Mouse (Mus musculus) spleen, adult 12 weeks (tissue): ENCODE measurements around the gene Ift81.

Experiments used
- DNase-seq: peaks from one replicate; pipeline ENCODE4 v3.0.0; 2022; ENCODE audit warnings: low spot score

Ift81 gene

DNA sequence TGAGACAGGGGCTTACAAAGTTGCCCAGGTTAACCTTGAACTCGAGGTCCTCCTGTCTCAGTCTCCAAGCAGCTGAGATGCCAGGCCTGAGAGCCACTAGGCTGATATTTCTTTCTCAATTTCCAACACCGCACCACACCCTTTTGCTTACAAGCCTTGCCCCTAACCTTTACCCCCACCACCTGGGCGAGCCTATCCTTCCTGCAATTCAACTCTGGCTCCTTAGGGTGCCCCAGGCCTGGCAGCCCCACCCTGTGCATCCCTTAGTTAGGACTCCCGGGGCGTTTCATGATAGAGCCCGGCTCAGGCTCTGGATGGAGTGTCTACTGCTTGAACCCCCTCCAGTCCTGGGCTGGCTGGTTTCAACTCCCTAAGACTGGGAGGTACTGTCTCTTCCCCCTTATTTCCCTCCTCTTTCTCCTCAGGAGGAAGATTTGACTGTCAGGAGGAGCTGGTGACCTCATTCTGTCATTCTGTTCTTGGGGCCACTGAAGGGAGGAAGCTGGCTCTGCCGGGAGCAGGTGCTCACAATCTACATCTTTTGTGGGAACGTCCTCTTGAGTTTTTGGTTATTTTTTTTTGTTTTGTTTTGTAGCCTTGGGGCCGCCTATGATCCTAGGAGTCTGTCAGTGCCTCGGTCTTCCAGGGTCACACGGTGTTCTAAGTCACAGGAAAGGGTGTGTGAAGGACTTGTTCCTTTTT is 98.1 kb downstream of the Ift81 start:
- DNase-seq, result no peak

DNA sequence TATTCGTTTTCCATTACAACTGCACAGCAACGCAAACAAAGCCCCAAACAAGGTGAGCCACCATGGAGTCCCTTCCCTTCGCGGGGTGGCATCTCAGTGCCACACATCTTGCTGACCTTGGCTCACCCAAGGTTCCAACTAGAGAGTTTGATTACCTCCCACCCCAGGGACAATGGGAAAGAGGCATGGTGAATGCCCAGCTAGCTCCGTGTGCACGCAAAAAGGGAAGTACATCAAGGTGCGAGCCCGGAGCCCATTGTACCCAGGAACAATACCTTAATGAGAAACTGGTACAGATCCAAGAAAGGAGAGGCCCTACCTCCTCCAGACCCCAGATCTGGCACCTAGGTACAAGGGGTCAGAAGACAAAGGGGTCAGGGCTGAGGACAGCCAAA is 100.2 kb downstream of the Ift81 start:
- no peak for DNase-seq

DNA sequence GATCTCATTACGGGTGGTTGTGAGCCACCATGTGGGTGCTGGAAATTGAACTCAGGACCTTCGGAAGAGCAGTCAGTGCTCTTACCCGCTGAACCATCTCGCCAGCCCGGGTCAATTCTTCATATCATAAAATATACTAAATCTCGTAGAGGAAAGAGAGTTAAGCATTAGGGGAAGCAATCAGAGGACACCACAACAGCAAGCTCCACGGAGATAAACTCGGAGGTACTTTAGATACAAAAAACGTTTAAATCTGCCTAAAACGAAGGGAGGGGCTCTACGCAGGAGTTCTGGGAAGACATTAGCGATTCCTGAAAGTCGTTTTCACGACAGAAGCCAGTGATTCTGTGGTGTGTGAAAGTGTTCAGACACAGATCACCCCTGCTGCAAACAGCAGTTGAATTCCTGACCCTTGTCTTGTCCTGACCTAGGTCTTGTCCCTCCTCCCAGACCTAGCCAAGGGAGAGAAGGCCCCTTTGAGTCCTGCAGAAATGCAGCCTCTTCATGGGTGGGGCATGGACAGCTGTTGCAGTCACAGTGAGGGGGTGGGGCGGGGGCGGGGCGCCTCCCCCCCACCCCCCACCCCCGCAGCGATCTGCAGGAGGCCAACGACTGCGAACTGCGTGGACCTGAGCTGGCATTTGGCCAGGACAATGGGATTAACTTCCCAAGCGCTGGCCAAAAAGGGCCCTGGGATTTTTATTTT is 100.7 kb downstream of the Ift81 start:
- DNase-seq, result no peak

DNA sequence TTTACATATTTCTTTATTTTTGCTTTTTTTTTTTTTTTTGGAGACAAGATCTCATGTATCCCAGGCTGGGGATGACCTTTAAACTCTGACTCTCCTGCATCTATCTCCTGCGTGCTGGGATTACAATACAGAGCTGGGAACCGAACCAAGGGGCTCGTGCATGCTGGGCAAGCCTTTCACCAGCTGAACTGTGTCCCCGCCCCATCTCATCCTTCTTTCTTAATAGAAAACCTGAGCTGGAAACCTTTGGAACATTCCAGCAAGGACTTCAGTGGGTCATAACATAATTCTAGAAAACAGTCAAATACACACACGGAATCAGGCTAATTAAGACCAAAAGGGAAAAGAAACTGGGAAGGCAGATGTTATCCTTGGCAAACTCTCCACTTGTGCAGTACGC is 102.3 kb downstream of the Ift81 start:
- no peak for DNase-seq

DNA sequence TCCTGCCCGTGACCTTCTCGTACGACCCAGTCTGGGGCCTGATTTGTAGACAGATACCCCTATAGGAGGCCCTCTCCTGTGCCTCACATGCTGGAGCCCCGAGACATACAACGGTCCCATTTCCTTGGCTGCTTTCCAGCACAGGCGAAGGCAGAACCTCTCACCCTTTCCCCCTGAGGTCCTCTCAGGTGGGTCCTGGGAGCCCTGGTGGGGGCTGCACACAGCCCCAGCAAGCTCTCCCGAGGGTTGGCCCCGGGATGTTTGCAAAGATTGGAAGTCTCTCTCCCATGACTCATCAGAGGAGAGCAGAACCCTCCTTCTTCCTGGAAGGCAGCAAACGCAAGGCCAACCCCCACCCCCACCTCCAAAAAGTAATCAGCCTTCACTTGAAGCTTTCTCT is 102.9 kb downstream of the Ift81 start:
- DNase-seq, result no peak

- no peak for DNase-seq
Measured at GRCm38 (mm10) chr5:122510651-122511157, 103.6 kb downstream of the Ift81 start.

GRCm38 (mm10) chr5:122509608-122510007 is 104.7 kb downstream of the Ift81 start:
- no peak for DNase-seq

DNA sequence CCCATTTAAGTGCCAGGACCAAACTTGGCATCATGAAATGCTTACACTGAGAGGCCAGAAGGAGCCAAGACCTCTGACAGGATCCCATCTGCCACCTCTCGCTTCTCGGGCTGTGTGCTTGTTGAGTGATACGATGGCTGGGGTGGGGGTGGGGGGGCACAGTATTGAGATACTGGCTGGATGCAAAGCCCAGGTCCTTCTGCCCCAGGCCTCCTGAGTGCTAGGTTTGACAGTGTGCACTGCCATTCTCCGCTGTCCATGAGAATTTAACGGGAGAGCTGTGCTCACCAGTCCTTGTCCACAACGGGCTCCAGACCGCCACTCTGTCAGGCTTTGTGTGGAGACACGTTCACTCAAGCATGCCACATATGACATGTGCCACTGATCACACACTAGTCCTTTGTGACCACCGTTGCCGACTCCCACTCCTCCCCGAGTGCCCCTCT is 105.4 kb downstream of the Ift81 start:
- DNase-seq, result no peak

GRCm38 (mm10) chr5:122507396-122507795 is 106.9 kb downstream of the Ift81 start:
- no peak for DNase-seq

- no peak for DNase-seq
Measured at GRCm38 (mm10) chr5:122506462-122506861, 107.9 kb downstream of the Ift81 start.

DNA sequence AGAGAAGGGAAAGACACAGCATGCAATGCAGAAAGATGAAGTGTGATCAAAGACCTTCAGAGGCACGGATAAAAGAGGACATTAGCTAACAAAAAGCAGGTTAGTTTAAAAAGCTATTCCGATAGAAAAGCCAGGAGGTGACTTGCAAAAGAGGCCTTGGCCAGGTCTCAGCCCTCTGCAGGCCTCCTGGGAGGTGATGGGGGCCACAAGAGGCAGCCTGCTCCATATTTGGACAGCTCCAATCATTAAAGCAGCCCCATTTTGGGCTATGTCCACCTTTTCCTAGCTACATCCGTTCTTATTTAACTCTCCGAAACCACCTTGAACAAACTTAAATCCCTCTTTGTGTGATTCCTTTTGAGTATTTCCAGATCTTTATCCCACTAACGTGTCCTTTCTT is 108.8 kb downstream of the Ift81 start:
- DNase-seq, result no peak

GRCm38 (mm10) chr5:122503760-122504119 is 110.6 kb downstream of the Ift81 start:
- no peak for DNase-seq

GRCm38 (mm10) chr5:122503015-122503759 is 111.1 kb downstream of the Ift81 start:
- DNase-seq, result no peak

- peak; percentile 84 for DNase-seq
Measured at GRCm38 (mm10) chr5:122502077-122502941, 112.0 kb downstream of the Ift81 start, which contains the start of gene Atp2a2. Gene Atp2a2, minus strand, starts transcription at chr5:122502225.

DNA sequence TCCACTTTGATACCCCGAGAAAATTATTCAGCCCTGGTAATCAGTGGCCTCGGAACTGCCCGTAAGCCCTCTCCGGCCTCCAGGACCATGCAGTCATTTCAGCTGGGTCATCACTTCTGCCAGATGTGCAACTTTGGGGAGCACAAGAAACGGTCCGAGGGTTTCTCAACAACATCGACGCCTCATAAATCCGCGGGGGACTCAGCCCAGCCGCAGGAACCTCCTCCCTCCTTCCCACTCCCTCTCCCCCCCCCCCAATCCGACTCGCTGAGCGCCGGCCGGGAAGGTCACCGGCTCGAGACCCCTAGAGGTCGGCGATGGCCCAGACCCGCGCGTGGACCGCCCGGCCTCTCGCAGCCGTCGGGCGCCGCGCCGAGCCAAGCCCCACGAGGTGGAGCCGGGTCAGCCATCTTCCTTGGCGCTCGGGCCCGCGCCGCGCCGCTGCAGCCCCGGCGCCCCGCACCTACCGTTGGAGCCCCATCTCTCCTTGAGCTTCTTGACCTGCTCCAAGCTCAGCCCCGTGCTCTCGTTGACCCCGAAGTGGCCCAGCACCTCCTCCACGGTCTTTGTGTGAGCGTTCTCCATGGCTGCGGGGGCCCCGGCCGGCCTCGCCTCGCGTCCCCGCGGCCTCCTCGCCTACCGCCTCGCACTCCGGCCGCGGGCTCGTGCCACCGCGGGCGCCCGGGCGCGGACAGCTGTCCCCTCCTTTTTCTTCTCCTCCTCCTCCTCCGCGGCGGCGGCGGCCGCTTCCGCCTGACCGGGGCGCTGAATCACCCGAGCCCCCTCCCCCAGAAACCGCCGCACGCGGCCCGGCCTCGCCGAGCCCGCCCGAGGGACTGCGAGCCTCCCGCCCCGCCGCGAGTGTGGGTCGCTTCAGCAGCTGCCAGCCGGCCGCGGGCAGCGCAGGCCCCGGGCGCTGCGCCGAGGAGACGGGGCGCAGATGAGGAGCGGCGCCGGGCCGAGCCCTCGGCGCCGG is 112.9 kb downstream of the Ift81 start:
- peak; percentile 58 for DNase-seq

GRCm38 (mm10) chr5:122500563-122500962 is 113.8 kb downstream of the Ift81 start:
- DNase-seq, result no peak
